Mouse (Mus musculus) skeletal muscle tissue, adult 2 months (tissue): ENCODE measurements around the gene Lpar4.

ENCODE experiments used
- DNase-seq: peaks from one replicate; pipeline ENCODE4 v3.0.0-alpha.2; 2012; ENCODE audit warnings: low read depth, low spot score

The Lpar4 gene

GRCm38 (mm10) chrX:106920175-106920827, at the start of gene Lpar4:
Gene Lpar4, plus strand, starts transcription at chrX:106920625.
- DNase-seq: no peak

DNA sequence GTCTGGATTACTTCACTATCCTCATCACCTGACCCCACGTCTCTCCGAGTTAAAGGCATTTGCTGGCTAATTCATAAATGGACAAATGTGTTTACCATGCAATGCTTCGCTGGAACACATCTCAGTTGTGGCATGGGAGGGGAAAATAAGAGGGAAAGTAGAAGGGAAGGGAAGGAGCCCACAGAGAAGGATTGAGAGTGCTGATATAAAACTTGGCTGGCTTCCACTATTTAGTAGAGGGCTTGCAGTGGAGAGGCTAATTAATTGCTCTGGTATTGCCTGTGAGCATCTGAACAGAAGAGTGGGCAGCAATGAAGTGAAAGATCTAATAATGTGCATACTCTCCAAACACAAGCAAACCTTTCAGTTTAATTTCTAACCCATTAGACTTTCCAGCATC, 49.0 kb upstream of the Lpar4 start:
- no peak for DNase-seq

GRCm38 (mm10) chrX:106871894-106872293, 48.5 kb upstream of the Lpar4 start:
- no peak for DNase-seq

- no peak for DNase-seq
Measured at GRCm38 (mm10) chrX:106872315-106872714, 48.1 kb upstream of the Lpar4 start.

DNA sequence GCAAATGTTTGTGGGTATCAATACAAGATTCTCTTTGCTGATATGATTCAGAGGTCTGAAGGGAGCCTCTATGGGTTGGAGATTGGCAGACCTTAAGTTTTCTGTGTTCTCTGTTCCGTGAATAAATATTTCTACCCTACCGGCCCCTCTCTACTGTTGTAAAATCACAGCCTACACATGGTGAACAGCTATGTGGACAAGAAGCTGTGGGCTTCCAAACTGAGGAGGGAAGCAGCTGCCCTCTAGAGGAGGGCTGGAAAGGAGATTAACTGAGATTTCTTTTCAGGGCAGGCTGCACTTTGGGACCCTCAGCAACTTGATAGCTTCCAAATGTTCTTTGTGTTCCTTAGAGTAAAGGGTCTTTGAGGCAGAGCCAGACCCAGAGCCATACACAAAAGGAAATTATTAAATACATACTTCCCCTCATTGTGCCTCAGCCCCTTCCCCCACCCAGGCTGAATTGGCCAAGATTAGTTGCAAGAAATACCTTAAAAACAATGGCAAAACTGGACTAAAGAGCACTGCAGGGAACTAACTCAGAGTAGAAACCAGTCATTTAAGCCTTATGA, 22.6 kb upstream of the Lpar4 start:
- no peak for DNase-seq

GRCm38 (mm10) chrX:106920828-106921619, 599 bp downstream of the Lpar4 start:
- no peak for DNase-seq

DNA sequence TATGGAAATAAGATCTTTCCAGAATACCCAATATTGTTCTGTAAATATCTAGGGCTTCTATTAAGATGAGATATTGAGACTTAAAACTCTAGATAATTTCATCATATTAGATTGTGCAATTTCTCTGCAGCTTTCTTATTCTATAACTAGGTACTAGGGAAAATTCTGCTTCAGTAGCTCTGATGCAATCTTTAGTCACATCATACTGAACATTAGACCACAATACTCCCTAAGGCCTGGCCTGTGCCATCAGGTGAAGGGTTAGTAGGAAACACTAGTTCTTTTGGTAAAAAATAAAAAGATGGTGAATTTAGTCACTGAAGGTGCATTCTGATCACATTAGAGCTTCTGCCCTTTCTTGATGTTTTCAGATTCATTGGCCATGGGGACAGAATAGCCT, 4.1 kb downstream of the Lpar4 start:
- DNase-seq: no peak

DNA sequence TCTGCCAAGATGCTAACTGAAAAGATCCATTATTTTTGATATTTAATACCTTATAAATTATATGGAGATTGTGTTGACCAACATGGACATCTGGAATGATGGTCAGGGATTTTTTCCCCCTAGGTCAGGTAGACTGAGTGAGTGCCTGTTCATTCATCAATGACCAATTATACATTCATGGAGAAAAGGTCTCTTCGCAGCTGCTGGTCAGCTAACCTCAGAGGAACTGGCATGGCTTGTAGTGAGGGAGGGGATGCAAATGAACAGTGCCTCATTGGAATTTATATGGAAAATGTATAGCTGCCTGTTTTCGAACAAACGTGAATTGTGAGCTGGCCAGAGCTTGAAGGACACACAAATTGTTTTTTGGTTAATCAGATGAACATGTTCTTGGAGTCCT, 18.9 kb downstream of the Lpar4 start:
- no peak for DNase-seq

GRCm38 (mm10) chrX:106950558-106950957, 30.1 kb downstream of the Lpar4 start:
- DNase-seq: no peak

- DNase-seq: no peak
Measured at GRCm38 (mm10) chrX:106951016-106951415, 30.6 kb downstream of the Lpar4 start.

- DNase-seq: no peak
Measured at GRCm38 (mm10) chrX:106953840-106954239, 33.4 kb downstream of the Lpar4 start.

GRCm38 (mm10) chrX:106962233-106962632, 41.8 kb downstream of the Lpar4 start:
- DNase-seq: no peak

- peak; percentile 44 for DNase-seq
Measured at GRCm38 (mm10) chrX:106964326-106964725, 43.9 kb downstream of the Lpar4 start.
